Mouse (Mus musculus) embryo, embryonic 11.5 days (tissue): Measurements from ENCODE around the gene Pex16.
A peak's percentile ranks its signal among the peaks of the same experiment; 100 is the strongest.

Experiments used
- DNase-seq: peaks from one replicate; pipeline ENCODE4 v3.0.0-alpha.2; 2012; ENCODE audit warnings: low read depth, low spot score

The Pex16 gene

GRCm38 (mm10) chr2:92374514-92374913 is at the start of gene Pex16, which contains the start of gene Large2:
Gene Pex16 (plus strand): TSS chr2:92374676.
Gene Large2 (minus strand): TSS chr2:92374869.
- no peak for DNase-seq

DNA sequence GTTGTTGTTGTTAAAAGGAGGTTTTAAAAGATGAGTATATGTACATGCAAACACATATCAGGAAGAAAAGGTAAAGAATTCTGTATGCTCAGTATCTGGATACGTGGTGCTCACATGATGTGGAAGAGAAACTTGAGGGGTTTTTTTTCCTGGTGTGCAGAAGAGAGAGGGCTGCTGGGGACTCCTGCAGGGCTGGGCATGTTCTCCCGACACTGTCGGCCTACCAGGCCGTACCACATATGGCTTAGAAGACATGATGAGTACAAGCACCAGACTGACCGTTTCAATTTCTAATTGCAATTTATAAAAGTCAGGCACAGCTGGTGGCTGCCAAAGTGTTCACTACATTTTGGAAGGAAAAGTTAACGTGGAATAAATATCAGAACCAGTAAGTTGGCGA is 48.8 kb upstream of the Pex16 start:
- DNase-seq: no peak

GRCm38 (mm10) chr2:92326221-92326620 is 48.3 kb upstream of the Pex16 start:
- DNase-seq: no peak

GRCm38 (mm10) chr2:92327601-92328000 is 46.9 kb upstream of the Pex16 start:
- no peak for DNase-seq

- DNase-seq: no peak
These were observed 46.3 kb upstream of the Pex16 start for GRCm38 (mm10) chr2:92328206-92328605.

DNA sequence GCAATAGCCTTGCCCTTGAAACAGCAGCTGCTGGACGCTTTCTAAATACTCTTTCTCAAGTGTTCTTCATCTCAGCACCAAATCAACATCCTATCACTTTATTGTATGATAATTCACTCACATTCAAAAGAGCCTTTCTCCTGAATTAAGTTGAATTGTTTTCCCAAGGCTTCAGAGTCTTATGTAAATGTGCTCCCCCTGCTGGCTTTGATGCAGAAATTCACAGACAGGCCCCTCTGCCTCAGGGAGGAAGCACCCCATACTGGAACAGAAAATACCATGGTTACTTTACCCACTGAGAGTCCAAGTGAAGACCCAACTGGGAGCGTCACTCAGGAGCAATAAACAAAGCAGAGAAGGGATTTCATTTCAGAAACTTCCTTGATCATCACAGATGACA is 43.6 kb upstream of the Pex16 start:
- DNase-seq: peak; percentile 23

DNA sequence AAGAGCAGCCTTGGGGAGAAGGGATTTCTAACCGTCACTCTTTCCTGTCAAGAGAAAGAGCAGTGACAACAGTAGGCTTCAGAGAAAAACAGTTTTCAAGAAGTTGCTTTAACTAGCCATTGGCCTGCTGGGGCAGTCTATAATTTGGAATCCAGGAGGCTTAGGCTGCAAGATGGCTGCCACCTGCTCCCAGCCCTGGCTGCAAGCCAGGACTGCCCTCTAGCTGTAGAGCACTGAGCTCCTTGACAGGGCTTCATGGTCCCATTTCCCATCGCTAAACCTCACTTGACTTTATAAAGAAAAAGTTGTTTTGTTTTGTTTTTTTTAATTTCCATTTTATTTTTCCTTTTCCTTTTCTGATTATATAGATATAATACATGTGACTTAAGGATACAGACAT is 43.1 kb upstream of the Pex16 start:
- DNase-seq: no peak

DNA sequence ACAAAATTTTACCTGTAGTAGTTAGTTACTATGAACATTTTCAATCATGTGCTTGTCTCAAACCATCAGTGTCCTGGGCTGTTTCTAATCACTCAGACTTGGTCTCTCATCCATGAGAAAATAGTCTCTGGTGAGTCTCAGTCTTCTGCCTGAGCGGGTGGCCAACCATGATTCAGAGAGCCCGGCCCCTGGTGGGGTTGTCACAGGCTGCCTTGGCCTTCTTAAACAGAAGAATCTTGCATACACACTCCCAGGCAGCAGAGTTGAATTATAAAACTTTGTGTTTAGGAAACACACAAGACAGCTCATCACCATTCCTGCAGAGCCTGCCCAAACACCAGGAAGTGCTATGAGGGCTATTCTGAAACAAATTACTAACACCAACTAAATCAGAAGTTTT is 42.6 kb upstream of the Pex16 start:
- no peak for DNase-seq

GRCm38 (mm10) chr2:92342418-92342817 is 32.1 kb upstream of the Pex16 start:
- DNase-seq: no peak

DNA sequence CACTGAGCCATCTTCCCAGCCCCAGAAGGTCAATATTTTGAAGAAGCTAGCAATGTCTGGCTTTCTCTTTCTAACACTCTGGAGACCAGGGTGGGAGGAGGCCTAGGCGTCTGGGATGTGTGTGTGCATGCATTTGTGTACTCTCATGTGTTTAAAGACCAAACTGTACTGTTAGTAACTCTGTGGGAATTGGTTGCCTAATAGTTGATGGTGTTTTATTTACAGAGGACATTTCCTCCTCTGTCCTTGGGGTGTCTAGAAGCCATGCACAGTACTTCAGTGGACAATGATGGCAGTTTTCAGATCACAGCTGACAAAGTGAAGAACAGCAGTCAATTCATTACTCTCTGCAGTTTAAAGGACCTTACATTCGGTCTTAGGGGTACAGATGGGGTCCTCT is 27.3 kb upstream of the Pex16 start:
- DNase-seq: no peak

GRCm38 (mm10) chr2:92349589-92350425 is 24.7 kb upstream of the Pex16 start:
- no peak for DNase-seq

- no peak for DNase-seq
These were observed 23.8 kb upstream of the Pex16 start for GRCm38 (mm10) chr2:92350686-92351085.

GRCm38 (mm10) chr2:92353402-92353801 is 21.1 kb upstream of the Pex16 start:
- DNase-seq: no peak

- no peak for DNase-seq
These were observed 20.3 kb upstream of the Pex16 start for GRCm38 (mm10) chr2:92354224-92354623.

- DNase-seq: no peak
These were observed 15.2 kb upstream of the Pex16 start for GRCm38 (mm10) chr2:92359301-92359700.

GRCm38 (mm10) chr2:92360186-92360823 is 14.2 kb upstream of the Pex16 start:
- no peak for DNase-seq

DNA sequence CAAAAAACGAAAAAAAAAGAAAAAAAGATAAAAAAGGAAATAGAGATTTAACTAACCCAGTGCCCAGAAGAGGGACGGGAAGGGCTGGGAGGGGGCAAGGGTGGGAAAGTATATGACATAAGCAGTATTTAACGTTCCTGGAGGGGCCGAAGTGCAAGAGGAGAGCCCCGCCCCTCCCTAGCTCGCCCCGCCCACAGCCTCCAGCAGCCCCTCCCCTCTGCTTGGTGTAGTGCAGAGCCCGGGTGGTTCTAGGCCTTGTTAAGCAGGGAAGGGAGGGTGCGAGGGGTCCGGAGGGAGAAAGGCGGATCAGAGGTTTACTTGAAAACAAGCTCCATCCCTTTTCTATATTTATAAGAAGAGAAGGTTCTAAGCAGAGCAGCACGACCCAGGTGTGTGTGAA is 13.6 kb upstream of the Pex16 start:
- DNase-seq: no peak

DNA sequence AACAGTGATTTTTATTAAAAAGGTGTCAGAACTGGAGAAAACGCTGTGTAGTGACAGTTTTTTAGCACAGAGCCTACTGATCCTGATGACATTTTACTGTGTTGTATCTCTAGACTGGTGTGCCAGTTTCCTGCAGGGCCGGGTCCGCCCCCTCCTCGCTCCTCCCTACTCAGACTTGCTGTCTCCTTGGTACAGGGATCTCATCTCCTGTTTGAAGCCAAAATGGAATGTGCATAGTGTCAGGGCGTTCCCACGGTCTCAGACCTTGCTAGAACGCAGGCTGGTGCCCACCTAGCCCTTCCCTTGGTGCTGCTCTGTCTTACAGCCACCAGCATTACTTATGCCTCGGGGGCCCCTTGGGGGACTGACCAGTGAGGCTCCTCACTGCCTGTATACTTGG is 12.7 kb upstream of the Pex16 start:
- no peak for DNase-seq

GRCm38 (mm10) chr2:92362571-92363228 is 11.8 kb upstream of the Pex16 start:
- no peak for DNase-seq

- DNase-seq: no peak
These were observed 10.4 kb upstream of the Pex16 start for GRCm38 (mm10) chr2:92364086-92364485.

DNA sequence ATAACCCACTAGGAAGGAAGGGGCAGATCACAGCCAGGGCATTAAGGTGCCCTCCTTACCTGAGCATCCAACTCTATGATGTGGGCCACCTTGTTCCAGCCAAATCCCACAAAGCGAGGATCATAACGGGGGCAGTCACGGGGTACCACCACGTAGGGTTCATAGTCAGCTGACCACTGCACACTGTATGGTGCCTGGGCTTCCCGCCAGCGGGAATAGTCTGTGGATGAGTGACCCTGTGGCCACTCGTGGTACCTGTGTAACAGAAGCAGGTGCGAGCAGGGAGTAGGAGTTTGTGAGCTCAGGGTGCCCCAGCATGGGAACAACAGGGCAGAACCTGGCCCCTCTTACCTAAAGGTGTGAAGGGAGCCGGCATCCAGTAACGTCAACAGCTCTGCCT is 8.9 kb upstream of the Pex16 start:
- DNase-seq: no peak

GRCm38 (mm10) chr2:92367383-92368029 is 7.0 kb upstream of the Pex16 start:
- DNase-seq: no peak
